Mouse (Mus musculus): ENCODE measurements around the gene Zfyve16.

Gene Zfyve16

GRCm38 (mm10) chr13:92464698-92465097 is 66.0 kb downstream of the Zfyve16 start:
- DNase-seq: no peak

GRCm38 (mm10) chr13:92446872-92447271 is 83.8 kb downstream of the Zfyve16 start:
- DNase-seq: no peak

GRCm38 (mm10) chr13:92440286-92440685 is 90.4 kb downstream of the Zfyve16 start:
- no peak for DNase-seq

GRCm38 (mm10) chr13:92438656-92439055 is 92.0 kb downstream of the Zfyve16 start:
- DNase-seq: no peak
